Mouse (Mus musculus) stomach, embryonic 14.5 days (tissue): ENCODE measurements around the gene Rps25. TPM values are rescaled to one million over a fixed set of nuclear protein-coding genes. Genes with fewer than 3 reads are reported as not detected.
"Not testable (repeated sequence)": the region's sequence is repeated elsewhere in the genome, so short reads cannot be mapped to it uniquely, and the experiment has no call there.

Experiments used
- ATAC-seq: fragments of 200-750 bp; cut with Nextera tagmentation; 2 replicates; pipeline ENCODE4 v1.8.0; 2017; ENCODE audit warnings: low read depth, moderate TSS enrichment; ENCODE audit not compliant: insufficient number of reproducible peaks, insufficient read depth, low FRiP score
- H3K27ac ChIP-seq: fragments of 300-500 bp; sonication (generic); 2 replicates; pipeline ENCODE4 v1.5.1; 2014; ENCODE audit warnings: mild to moderate bottlenecking, low read length, moderate library complexity, mixed read lengths
- H3K27me3 ChIP-seq: fragments of 300-500 bp; sonication (generic); 2 replicates; pipeline ENCODE4 v1.6.1; 2014; ENCODE audit warnings: low read length, control low read depth, mixed read lengths; ENCODE audit not compliant: control insufficient read depth, insufficient read depth
- H3K36me3 ChIP-seq: fragments of 300-500 bp; sonication (generic); 2 replicates; pipeline ENCODE4 v1.6.1; 2014; ENCODE audit warnings: mild to moderate bottlenecking, control low read depth, low read length, moderate library complexity, mixed read lengths; ENCODE audit not compliant: control insufficient read depth, insufficient read depth
- H3K4me1 ChIP-seq: fragments of 300-500 bp; sonication (generic); 2 replicates; pipeline ENCODE4 v1.6.1; 2014; ENCODE audit warnings: low read length, control low read depth, mixed read lengths; ENCODE audit not compliant: control insufficient read depth, insufficient read depth
- H3K4me2 ChIP-seq: fragments of 300-500 bp; sonication (generic); replicated peaks from 2 replicates; pipeline ENCODE4 v1.6.1; 2014; ENCODE audit warnings: low read depth, low read length, control low read depth
- H3K4me3 ChIP-seq: fragments of 300-500 bp; sonication (generic); 2 replicates; pipeline ENCODE4 v1.5.1; 2014; ENCODE audit warnings: low read depth, low read length, control low read depth
- H3K9ac ChIP-seq: fragments of 300-500 bp; sonication (generic); replicated peaks from 2 replicates; pipeline ENCODE4 v1.6.1; 2014; ENCODE audit warnings: low read depth, mild to moderate bottlenecking, control low read depth, low read length, moderate library complexity, mixed read lengths
- H3K9me3 ChIP-seq: fragments of 300-500 bp; sonication (generic); 2 replicates; pipeline ENCODE4 v1.6.1; 2016; ENCODE audit warnings: low read depth, low read length, control low read depth; ENCODE audit not compliant: control insufficient read depth
- WGBS: fragments of 180-500 bp; shearing (Covaris S2); extraction: QIAGEN DNeasy Blood & Tissue Kit; methylation state at CpG from one replicate; pipeline ENCODE4 v1.1.7; 2014; 5-methylcytosine and 5-hydroxymethylcytosine counted together
- polyA plus RNA-seq: library from polyadenylated mRNA; unstranded; fragments of >200 nt; fragmentation: Nextera tagmentation; extraction: Ambion mirVana; gene quantifications from 2 replicates; pipeline ENCODE4 v1.2.1, GENCODE M21; 2014

Rps25 gene
- polyA plus RNA-seq, 1 experiment from 2014 or later = 2,694 TPM

GRCm38 (mm10) chr9:44410647-44411336, 3.9 kb downstream of the Rps25 start:
- peaks cover 51% of the 10 kb centered on the region for H3K36me3 ChIP-seq
- H3K4me2 ChIP-seq = no peak overlapping the region
- no peaks in the 10 kb centered on the region for H3K4me1 ChIP-seq
- no peak overlapping the region for H3K9ac ChIP-seq
- no peak overlapping the region for H3K27ac ChIP-seq
- H3K9me3 ChIP-seq = no peaks in the 10 kb centered on the region
- no peak overlapping the region for H3K4me3 ChIP-seq
- ATAC-seq = no peak
- H3K27me3 ChIP-seq = no peaks in the 10 kb centered on the region
- WGBS = 80% methylated on average over 2 of the region's 2 CpGs

GRCm38 (mm10) chr9:44411601-44412130, 4.7 kb downstream of the Rps25 start:
- no peak overlapping the region for H3K4me2 ChIP-seq
- H3K27ac ChIP-seq = no peak overlapping the region
- H3K9ac ChIP-seq = no peak overlapping the region
- peaks cover 51% of the 10 kb centered on the region for H3K36me3 ChIP-seq
- no peak overlapping the region for H3K4me3 ChIP-seq
- no peaks in the 10 kb centered on the region for H3K9me3 ChIP-seq
- no peaks in the 10 kb centered on the region for H3K27me3 ChIP-seq
- WGBS = 78% methylated on average over 1 of the region's 1 CpGs
- ATAC-seq = no peak
- H3K4me1 ChIP-seq = no peaks in the 10 kb centered on the region

GRCm38 (mm10) chr9:44412306-44412705, 5.4 kb downstream of the Rps25 start:
- Histone ChIP-seq H3K9me3 (no peaks in the 10 kb centered on the region), H3K27ac (no peak overlapping the region), H3K36me3 (peaks cover 51% of the 10 kb centered on the region), H3K27me3 (no peaks in the 10 kb centered on the region), H3K4me2 (no peak overlapping the region), H3K9ac (no peak overlapping the region), H3K4me1 (peaks cover 4% of the 10 kb centered on the region), H3K4me3 (no peak overlapping the region)
- no peak for ATAC-seq
- 77% methylated on average over 4 of the region's 4 CpGs for WGBS

GRCm38 (mm10) chr9:44412781-44413180, 5.8 kb downstream of the Rps25 start:
- no peak overlapping the region for H3K4me3 ChIP-seq
- 77% methylated on average over 2 of the region's 2 CpGs for WGBS
- H3K4me2 ChIP-seq = no peak overlapping the region

GRCm38 (mm10) chr9:44417156-44417891, 10.4 kb downstream of the Rps25 start:
- Histone ChIP-seq H3K27ac (peak overlapping the region; percentile 63; the same call in 1 of the 2 replicates), H3K27me3 (no peaks in the 10 kb centered on the region), H3K9ac (peak overlapping the region; percentile 83), H3K4me2 (peak overlapping the region; percentile 85), H3K4me3 (peak overlapping the region; percentile 88), H3K4me1 (peaks cover 4% of the 10 kb centered on the region), H3K36me3 (peaks cover 16% of the 10 kb centered on the region), H3K9me3 (no peaks in the 10 kb centered on the region)
- ATAC-seq = peak; percentile 61
- WGBS = 7% methylated on average over 26 of the region's 26 CpGs

More at GRCm38 (mm10) chr9:44412781-44413180, 5.8 kb downstream of the Rps25 start:
- no peak overlapping the region for H3K9ac ChIP-seq
- H3K4me1 ChIP-seq = peaks cover 4% of the 10 kb centered on the region
- no peaks in the 10 kb centered on the region for H3K9me3 ChIP-seq
- ATAC-seq = no peak
- peaks cover 51% of the 10 kb centered on the region for H3K36me3 ChIP-seq
- no peak overlapping the region for H3K27ac ChIP-seq
- H3K27me3 ChIP-seq = no peaks in the 10 kb centered on the region

GRCm38 (mm10) chr9:44417892-44418363, 11.0 kb downstream of the Rps25 start:
- H3K9ac ChIP-seq = peak overlapping the region; percentile 83
- H3K27ac ChIP-seq = peak overlapping the region; percentile 63; the same call in 1 of the 2 replicates
- H3K4me3 ChIP-seq = peak overlapping the region; percentile 88
- H3K27me3 ChIP-seq = no peaks in the 10 kb centered on the region
- peak overlapping the region; percentile 85 for H3K4me2 ChIP-seq
- WGBS = under 1% methylated on average over 38 of the region's 38 CpGs
- peaks cover 10% of the 10 kb centered on the region for H3K36me3 ChIP-seq
- ATAC-seq = peak; percentile 91
- H3K4me1 ChIP-seq = peaks cover 4% of the 10 kb centered on the region
- H3K9me3 ChIP-seq = no peaks in the 10 kb centered on the region

GRCm38 (mm10) chr9:44418519-44419385, 11.8 kb downstream of the Rps25 start, which contains the start of gene Ccdc84:
Gene Ccdc84 (minus strand): TSS chr9:44418569.
- H3K9ac ChIP-seq = peak within 1 kb of the TSS; percentile 83
- 76% methylated on average over 14 of the region's 14 CpGs for WGBS
- H3K4me1 ChIP-seq = peaks cover 4% of the 10 kb centered on the region
- ATAC-seq = no peak
- H3K9me3 ChIP-seq = no peaks in the 10 kb centered on the region
- peak within 1 kb of the TSS; percentile 88 for H3K4me3 ChIP-seq
- H3K27ac ChIP-seq = peak within 1 kb of the TSS; percentile 63; the same call in 1 of the 2 replicates
- peaks cover 5% of the 10 kb centered on the region; the same call in 1 of the 2 replicates for H3K36me3 ChIP-seq
- H3K27me3 ChIP-seq = no peaks in the 10 kb centered on the region
- H3K4me2 ChIP-seq = peak within 1 kb of the TSS; percentile 85

GRCm38 (mm10) chr9:44419730-44420129, 12.8 kb downstream of the Rps25 start:
- not testable (repeated sequence) for H3K4me1 ChIP-seq, H3K9me3 ChIP-seq, ATAC-seq, H3K27ac ChIP-seq, H3K27me3 ChIP-seq, H3K9ac ChIP-seq, H3K4me2 ChIP-seq, H3K4me3 ChIP-seq, H3K36me3 ChIP-seq
- 91% methylated on average over 9 of the region's 9 CpGs for WGBS
